Mouse (Mus musculus): ENCODE results near the gene Gm16253.

- no peak for TF ChIP-seq POLR2A (IDR thresholded peaks at IDR 0.05; ENCODE audit: extremely low read depth, insufficient read depth, low read length)
- no peak for TF ChIP-seq CTCF (IDR thresholded peaks at IDR 0.05; ENCODE audit: low read depth, low read length)
Measured at GRCm38 (mm10) chr3:96551890-96552289, 24.9 kb upstream of the Gm16253 start.
